Mouse (Mus musculus): ENCODE measurements at regions not wholly inside any gene's neighbourhood (a gene's known extent, or its start where the extent isn't known, plus 50 kb on each side); places are given as distances from the start of the nearest gene placed in this dataset.

DNA sequence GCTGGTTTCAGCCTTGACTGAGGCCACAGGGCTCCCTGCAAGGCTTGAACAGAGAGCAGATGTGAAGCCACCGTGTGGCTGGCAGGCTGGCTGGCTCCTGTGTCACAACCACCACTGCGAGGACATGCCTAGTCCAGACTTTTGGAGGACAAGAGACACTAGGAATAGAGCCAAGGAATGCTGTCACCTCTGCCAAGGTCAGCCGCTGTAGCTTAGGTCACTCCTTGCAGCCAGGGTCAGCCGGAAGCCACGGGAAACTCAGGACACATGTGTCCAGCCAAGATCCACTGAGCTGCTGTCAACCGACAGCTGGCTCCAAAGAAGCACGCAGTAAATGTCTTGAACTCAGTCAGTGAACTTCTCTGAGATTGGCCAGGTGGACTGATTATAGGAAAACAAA is 310.1 kb downstream of the Matn1 start:
- Histone ChIP-seq H3K27ac (ENCODE audit: low read depth, low read length) (no peak overlapping the region), H3K27me3 (ENCODE audit: control insufficient read depth, insufficient read depth, low read length) (no peaks in the 10 kb centered on the region)
- WGBS = 75% methylated on average over 7 of the region's 7 CpGs

DNA sequence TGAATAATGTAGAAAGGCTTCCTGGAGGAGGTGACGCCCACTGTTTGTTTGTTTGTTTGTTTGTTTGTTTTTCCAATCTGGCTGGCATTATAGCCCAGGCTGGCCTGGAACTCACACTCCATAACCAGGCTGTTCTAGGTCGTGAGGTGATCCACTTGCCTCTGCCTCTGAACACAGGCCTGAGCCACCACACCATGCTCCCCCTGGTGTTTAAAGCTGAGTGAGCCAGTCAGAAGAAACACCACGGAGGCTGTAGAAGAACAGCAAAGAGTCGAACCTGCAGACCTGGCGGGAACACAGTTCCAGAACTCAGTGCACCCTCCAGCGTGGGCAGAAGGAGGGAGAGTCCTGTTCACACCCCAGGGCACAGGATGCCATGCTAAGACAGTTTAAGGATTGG is 310.5 kb downstream of the Matn1 start:
- Histone ChIP-seq H3K36me3 (ENCODE audit: control insufficient read depth, insufficient read depth, low read length) (no peaks in the 10 kb centered on the region), H3K4me1 (ENCODE audit: control insufficient read depth, insufficient read depth, low read length) (no peaks in the 10 kb centered on the region), H3K27me3 (ENCODE audit: control insufficient read depth, insufficient read depth, low read length) (no peaks in the 10 kb centered on the region), H3K4me2 (no peak overlapping the region), H3K4me3 (ENCODE audit: low read depth, low read length) (no peak overlapping the region), H3K9me3 (ENCODE audit: control insufficient read depth, low read length) (no peaks in the 10 kb centered on the region), H3K9ac (ENCODE audit: low read length) (no peak overlapping the region), H3K27ac (ENCODE audit: low read depth, low read length) (no peak overlapping the region)
- DNase-seq (ENCODE audit: low spot score, missing footprints) (no peak), ATAC-seq (ENCODE audit: low FRiP score) (no peak)
- 49% methylated on average over 6 of the region's 6 CpGs for WGBS

More for the DNA sequence above, 310.1 kb downstream of the Matn1 start:
- Histone ChIP-seq H3K4me3 (ENCODE audit: low read depth, low read length) (no peak overlapping the region), H3K9me3 (ENCODE audit: control insufficient read depth, low read length) (no peaks in the 10 kb centered on the region), H3K36me3 (ENCODE audit: control insufficient read depth, insufficient read depth, low read length) (no peaks in the 10 kb centered on the region), H3K9ac (ENCODE audit: low read length) (no peak overlapping the region), H3K4me1 (ENCODE audit: control insufficient read depth, insufficient read depth, low read length) (no peaks in the 10 kb centered on the region), H3K4me2 (no peak overlapping the region)
- DNase-seq (ENCODE audit: low spot score, missing footprints) = no peak
- no peak for ATAC-seq (ENCODE audit: low FRiP score)

DNA sequence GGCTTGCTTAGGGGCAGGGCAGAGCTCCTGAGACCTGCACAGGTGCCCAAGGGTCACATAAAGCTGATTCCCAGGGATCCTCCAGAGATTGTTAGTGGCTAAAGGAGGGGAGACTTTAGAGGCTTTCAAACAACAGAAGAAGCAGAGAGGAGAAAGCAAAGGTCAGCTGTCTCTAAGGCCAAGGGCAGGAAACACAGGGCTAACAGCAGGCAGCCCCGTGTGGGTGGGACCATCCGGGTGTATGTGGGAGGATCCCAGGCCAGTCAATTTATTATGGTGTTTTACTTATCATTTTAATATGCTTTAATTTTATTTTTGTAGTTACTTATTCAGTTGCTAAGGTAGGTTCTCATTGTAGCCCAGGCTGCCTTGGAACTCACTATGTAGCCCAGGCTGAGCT is 317.1 kb downstream of the Matn1 start:
- no peak overlapping the region for H3K4me3 ChIP-seq (ENCODE audit: low read depth, low read length)
- DNase-seq (ENCODE audit: low spot score, missing footprints) = no peak
- H3K9ac ChIP-seq (ENCODE audit: low read length) = no peak overlapping the region
- no peak for ATAC-seq (ENCODE audit: low FRiP score)
- 77% methylated on average over 2 of the region's 2 CpGs for WGBS
- H3K36me3 ChIP-seq (ENCODE audit: control insufficient read depth, insufficient read depth, low read length) = no peaks in the 10 kb centered on the region
- H3K27me3 ChIP-seq (ENCODE audit: control insufficient read depth, insufficient read depth, low read length) = no peaks in the 10 kb centered on the region
- no peak overlapping the region for H3K27ac ChIP-seq (ENCODE audit: low read depth, low read length)
- H3K4me2 ChIP-seq = no peak overlapping the region
- H3K9me3 ChIP-seq (ENCODE audit: control insufficient read depth, low read length) = no peaks in the 10 kb centered on the region
- H3K4me1 ChIP-seq (ENCODE audit: control insufficient read depth, insufficient read depth, low read length) = no peaks in the 10 kb centered on the region

DNA sequence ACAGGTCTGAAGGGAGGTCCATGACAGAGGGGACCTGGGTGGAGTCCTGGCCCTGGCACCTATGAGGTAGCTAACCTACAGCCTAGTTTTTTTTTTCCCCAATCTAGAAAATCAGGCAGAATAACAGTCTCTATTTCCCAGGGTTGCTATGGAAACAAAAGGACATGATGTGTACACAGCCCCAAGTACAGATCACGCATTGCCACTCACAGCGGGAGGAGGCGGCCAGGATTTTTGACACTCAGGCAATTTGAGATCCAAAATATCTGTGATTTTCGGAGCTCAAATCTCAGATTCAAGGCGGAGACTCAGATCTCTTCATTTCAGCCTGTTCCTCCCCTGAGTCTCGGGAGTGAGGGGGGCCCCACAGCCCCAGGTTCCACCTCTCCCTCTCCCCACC is 318.7 kb downstream of the Matn1 start:
- no peaks in the 10 kb centered on the region for H3K27me3 ChIP-seq (ENCODE audit: control insufficient read depth, insufficient read depth, low read length)
- H3K4me2 ChIP-seq = no peak overlapping the region
- H3K36me3 ChIP-seq (ENCODE audit: control insufficient read depth, insufficient read depth, low read length) = no peaks in the 10 kb centered on the region
- no peak overlapping the region for H3K9ac ChIP-seq (ENCODE audit: low read length)
- 76% methylated on average over 6 of the region's 6 CpGs for whole genome bisulfite sequencing
- no peaks in the 10 kb centered on the region for H3K9me3 ChIP-seq (ENCODE audit: control insufficient read depth, low read length)
- ATAC-seq (ENCODE audit: low FRiP score) = no peak
- DNase-seq (ENCODE audit: low spot score, missing footprints) = no peak
- no peak overlapping the region for H3K4me3 ChIP-seq (ENCODE audit: low read depth, low read length)
- H3K27ac ChIP-seq (ENCODE audit: low read depth, low read length) = no peak overlapping the region
- H3K4me1 ChIP-seq (ENCODE audit: control insufficient read depth, insufficient read depth, low read length) = no peaks in the 10 kb centered on the region

DNA sequence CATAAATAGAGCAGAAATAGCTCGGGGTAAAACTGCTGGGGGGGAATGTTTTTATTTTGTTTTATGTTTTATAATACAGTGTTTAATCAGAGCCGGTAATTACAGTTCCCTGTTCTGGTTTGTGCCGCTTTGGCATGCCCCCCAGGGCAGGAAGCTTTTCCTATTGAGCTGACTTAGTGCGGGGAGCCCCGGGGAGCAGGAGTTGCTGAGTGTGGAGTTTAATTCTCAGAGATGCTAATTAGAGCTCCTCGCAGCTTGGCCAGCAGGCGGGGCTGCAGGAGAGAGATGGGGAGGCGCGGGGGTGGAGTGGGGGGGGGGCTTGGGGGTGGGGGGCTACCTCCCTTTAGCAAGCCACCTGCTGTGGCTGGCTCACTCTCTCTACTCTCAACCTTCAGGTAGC is 322.6 kb downstream of the Matn1 start:
- no peak overlapping the region for H3K4me3 ChIP-seq (ENCODE audit: low read depth, low read length)
- no peaks in the 10 kb centered on the region for H3K36me3 ChIP-seq (ENCODE audit: control insufficient read depth, insufficient read depth, low read length)
- WGBS = 9% methylated on average over 9 of the region's 9 CpGs
- H3K4me2 ChIP-seq = no peak overlapping the region
- H3K9me3 ChIP-seq (ENCODE audit: control insufficient read depth, low read length) = no peaks in the 10 kb centered on the region
- no peak for ATAC-seq (ENCODE audit: low FRiP score)
- H3K27ac ChIP-seq (ENCODE audit: low read depth, low read length) = no peak overlapping the region
- no peak overlapping the region for H3K9ac ChIP-seq (ENCODE audit: low read length)
- no peaks in the 10 kb centered on the region for H3K27me3 ChIP-seq (ENCODE audit: control insufficient read depth, insufficient read depth, low read length)
- DNase-seq (ENCODE audit: low spot score, missing footprints) = no peak
- no peaks in the 10 kb centered on the region for H3K4me1 ChIP-seq (ENCODE audit: control insufficient read depth, insufficient read depth, low read length)

DNA sequence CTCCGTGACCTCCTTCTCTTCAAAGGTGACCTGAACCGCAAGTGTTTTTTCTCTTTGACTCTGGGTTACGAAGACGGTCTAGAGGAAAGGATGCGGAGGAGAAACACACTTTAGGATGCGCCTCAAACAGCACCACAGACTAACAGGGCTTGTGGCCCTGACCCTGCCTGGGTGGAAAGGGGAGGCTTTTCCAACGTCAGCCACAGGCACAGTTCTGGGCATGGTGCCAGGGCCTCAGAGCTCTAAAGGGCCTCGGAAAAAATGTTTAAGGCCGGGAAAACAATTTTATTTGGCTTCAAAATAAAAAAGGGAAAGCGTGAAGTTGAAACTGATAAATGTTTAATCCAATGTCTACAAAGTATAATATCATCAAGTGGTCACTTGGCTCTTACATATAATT is 323.6 kb downstream of the Matn1 start:
- H3K27ac ChIP-seq (ENCODE audit: low read depth, low read length) = no peak overlapping the region
- no peaks in the 10 kb centered on the region for H3K27me3 ChIP-seq (ENCODE audit: control insufficient read depth, insufficient read depth, low read length)
- no peak for DNase-seq (ENCODE audit: low spot score, missing footprints)
- no peak overlapping the region for H3K4me2 ChIP-seq
- no peaks in the 10 kb centered on the region for H3K4me1 ChIP-seq (ENCODE audit: control insufficient read depth, insufficient read depth, low read length)
- no peaks in the 10 kb centered on the region for H3K36me3 ChIP-seq (ENCODE audit: control insufficient read depth, insufficient read depth, low read length)
- 72% methylated on average over 10 of the region's 10 CpGs for WGBS
- no peak overlapping the region for H3K9ac ChIP-seq (ENCODE audit: low read length)
- no peak overlapping the region for H3K4me3 ChIP-seq (ENCODE audit: low read depth, low read length)
- no peaks in the 10 kb centered on the region for H3K9me3 ChIP-seq (ENCODE audit: control insufficient read depth, low read length)
- no peak for ATAC-seq (ENCODE audit: low FRiP score)

DNA sequence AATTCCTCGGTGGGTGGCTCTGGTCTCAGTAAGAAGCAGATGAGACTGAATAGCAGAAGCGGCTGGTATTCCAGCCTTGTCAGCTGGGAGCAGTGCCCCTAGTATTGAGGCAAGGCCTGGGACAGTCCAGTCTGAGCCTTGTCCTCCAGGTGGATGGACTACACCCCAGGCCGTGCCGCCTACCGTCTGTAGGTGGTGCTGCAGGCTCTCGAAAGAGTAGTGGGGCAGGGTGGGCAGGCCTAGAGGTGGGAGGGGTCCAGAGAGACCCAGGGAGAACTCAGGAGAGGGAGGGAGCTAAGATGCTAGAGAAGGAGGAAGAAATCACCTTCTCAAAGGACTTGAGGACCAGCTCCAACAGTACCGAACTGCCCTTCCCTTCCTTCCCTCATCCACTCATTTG is 326.0 kb downstream of the Matn1 start:
- no peaks in the 10 kb centered on the region for H3K4me1 ChIP-seq (ENCODE audit: control insufficient read depth, insufficient read depth, low read length)
- no peaks in the 10 kb centered on the region for H3K9me3 ChIP-seq (ENCODE audit: control insufficient read depth, low read length)
- no peak overlapping the region for H3K4me2 ChIP-seq
- DNase-seq (ENCODE audit: low spot score, missing footprints) = no peak
- no peak overlapping the region for H3K27ac ChIP-seq (ENCODE audit: low read depth, low read length)
- H3K27me3 ChIP-seq (ENCODE audit: control insufficient read depth, insufficient read depth, low read length) = no peaks in the 10 kb centered on the region
- H3K9ac ChIP-seq (ENCODE audit: low read length) = no peak overlapping the region
- no peak overlapping the region for H3K4me3 ChIP-seq (ENCODE audit: low read depth, low read length)
- no peaks in the 10 kb centered on the region for H3K36me3 ChIP-seq (ENCODE audit: control insufficient read depth, insufficient read depth, low read length)
- peak; percentile 40; the same call in 1 of the 2 replicates for ATAC-seq (ENCODE audit: low FRiP score)
- WGBS = 21% methylated on average over 7 of the region's 7 CpGs

DNA sequence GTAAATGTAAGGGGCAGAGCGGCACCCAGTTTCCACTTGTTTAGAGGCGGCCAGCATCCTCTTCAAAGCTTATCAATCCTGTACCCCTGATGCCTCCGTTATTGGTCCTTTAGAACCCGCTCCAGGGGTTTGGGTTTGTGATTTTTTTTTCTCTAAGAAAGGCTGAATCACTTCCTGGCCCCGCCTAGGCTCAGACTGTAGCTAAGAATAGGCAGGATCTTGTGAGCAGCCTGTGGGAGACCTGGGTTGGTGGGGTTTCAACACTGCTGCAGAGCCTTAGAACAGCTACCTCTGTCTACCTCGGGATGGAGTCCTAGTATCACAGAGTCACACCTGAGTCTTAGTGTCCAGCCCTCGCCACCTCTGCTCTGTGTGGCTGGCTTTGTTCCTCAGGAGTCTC is 327.9 kb downstream of the Matn1 start:
- WGBS = 77% methylated on average over 7 of the region's 7 CpGs
- H3K27me3 ChIP-seq (ENCODE audit: control insufficient read depth, insufficient read depth, low read length) = no peaks in the 10 kb centered on the region
- no peak overlapping the region for H3K4me2 ChIP-seq
- no peaks in the 10 kb centered on the region for H3K4me1 ChIP-seq (ENCODE audit: control insufficient read depth, insufficient read depth, low read length)
- no peak overlapping the region for H3K4me3 ChIP-seq (ENCODE audit: low read depth, low read length)
- ATAC-seq (ENCODE audit: low FRiP score) = no peak
- no peak for DNase-seq (ENCODE audit: low spot score, missing footprints)
- H3K9ac ChIP-seq (ENCODE audit: low read length) = no peak overlapping the region
- H3K27ac ChIP-seq (ENCODE audit: low read depth, low read length) = no peak overlapping the region
- no peaks in the 10 kb centered on the region for H3K36me3 ChIP-seq (ENCODE audit: control insufficient read depth, insufficient read depth, low read length)
- H3K9me3 ChIP-seq (ENCODE audit: control insufficient read depth, low read length) = no peaks in the 10 kb centered on the region

DNA sequence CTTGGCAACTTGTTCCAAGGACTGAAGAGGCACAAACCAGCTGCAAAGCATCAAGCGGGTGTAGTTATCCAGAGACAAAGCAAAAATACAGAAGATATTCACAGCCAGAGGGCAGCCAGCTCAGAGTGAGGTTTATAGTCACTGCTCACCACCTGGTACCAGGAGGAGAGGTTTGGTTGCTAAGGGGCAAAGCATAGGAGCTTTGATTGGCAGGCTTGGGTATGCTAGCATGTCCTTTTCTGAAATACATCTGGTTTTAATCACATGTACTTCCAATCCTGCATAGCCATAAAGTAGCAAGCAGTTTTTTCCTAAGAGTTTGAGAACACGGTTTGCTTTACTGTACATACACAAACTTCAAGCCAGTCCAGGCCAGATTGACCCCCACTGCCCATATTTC is 349.4 kb downstream of the Matn1 start:
- Histone ChIP-seq H3K9me3 (ENCODE audit: control insufficient read depth, low read length) (no peaks in the 10 kb centered on the region), H3K4me3 (ENCODE audit: low read depth, low read length) (no peak overlapping the region), H3K27ac (ENCODE audit: low read depth, low read length) (no peak overlapping the region), H3K4me1 (ENCODE audit: control insufficient read depth, insufficient read depth, low read length) (no peaks in the 10 kb centered on the region), H3K27me3 (ENCODE audit: control insufficient read depth, insufficient read depth, low read length) (no peaks in the 10 kb centered on the region), H3K36me3 (ENCODE audit: control insufficient read depth, insufficient read depth, low read length) (no peaks in the 10 kb centered on the region), H3K4me2 (no peak overlapping the region), H3K9ac (ENCODE audit: low read length) (no peak overlapping the region)
- ATAC-seq (ENCODE audit: low FRiP score) (no peak), DNase-seq (ENCODE audit: low spot score, missing footprints) (no peak)
- 84% methylated on average over 2 of the region's 2 CpGs for WGBS
